In the genomic region with DNA sequence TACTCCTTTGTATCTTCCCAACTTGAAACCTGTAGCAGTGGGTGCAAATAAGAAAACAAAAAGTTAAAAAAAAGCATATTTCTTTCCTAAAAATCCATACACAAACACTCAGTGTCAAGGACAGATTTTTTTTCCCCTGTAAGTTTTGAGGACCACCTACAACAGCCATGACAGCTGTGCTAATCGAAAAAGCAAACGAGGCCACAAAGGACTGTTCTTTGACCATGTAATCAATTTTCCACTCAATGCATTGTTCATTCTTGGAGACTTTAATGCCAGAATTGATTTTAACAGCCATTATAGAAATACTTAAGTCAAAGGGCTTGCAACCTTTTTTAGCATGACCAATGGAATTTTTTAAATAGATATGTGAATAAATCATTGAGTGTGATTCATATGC, we compare ENCODE assay signal across 14 mouse cellular contexts.
"Had no signal": no experiment of that assay in that cellular context is flagged by ENCODE, and none has a peak within 500 bp of the region (broad histone marks: within the 10 kb centered on the region; RNA-seq: fewer than 3 reads in every experiment).

No protein-coding gene starts in this region.

- H3K4me3 ChIP-seq: layer of hippocampus, adult 2 months; limb, embryonic 13.5 days; liver, embryonic 15.5 days; stomach, embryonic 15.5 days had no signal

- DNase-seq: kidney, adult 11 months; kidney, adult 9 months; kidney, postnatal 10 days; kidney, postnatal 4 days; lung, embryonic 14.5 days; lung, postnatal 10 days; lung, postnatal 4 days; right cerebral cortex, postnatal 14 days; thymus, adult 2 months; thymus, postnatal 25 days had no signal

- H3K36me3 ChIP-seq: limb, embryonic 13.5 days; liver, embryonic 15.5 days; stomach, embryonic 15.5 days had no signal

- H3K9me3 ChIP-seq: limb, embryonic 13.5 days; liver, embryonic 15.5 days; stomach, embryonic 15.5 days had no signal

- H3K9ac ChIP-seq: limb, embryonic 13.5 days; liver, embryonic 15.5 days; lung, embryonic 14.5 days; stomach, embryonic 15.5 days had no signal

- H3K4me2 ChIP-seq: limb, embryonic 13.5 days; liver, embryonic 15.5 days; lung, embryonic 14.5 days; stomach, embryonic 15.5 days had no signal

- H3K27ac ChIP-seq: layer of hippocampus, adult 2 months; limb, embryonic 13.5 days; liver, embryonic 15.5 days; stomach, embryonic 15.5 days had no signal

- H3K27me3 ChIP-seq: limb, embryonic 13.5 days; liver, embryonic 15.5 days; stomach, embryonic 15.5 days had no signal

- H3K4me1 ChIP-seq: limb, embryonic 13.5 days; liver, embryonic 15.5 days; stomach, embryonic 15.5 days had no signal
